Mouse (Mus musculus) thymus, postnatal 10 days (tissue): ENCODE measurements around the gene Neurl4.

Experiments used
- DNase-seq, 2 experiments: peaks; one replicate each; pipeline ENCODE4 v3.0.0; 2021; ENCODE audit warnings: low spot score in 2 of 2

Neurl4 gene

DNA sequence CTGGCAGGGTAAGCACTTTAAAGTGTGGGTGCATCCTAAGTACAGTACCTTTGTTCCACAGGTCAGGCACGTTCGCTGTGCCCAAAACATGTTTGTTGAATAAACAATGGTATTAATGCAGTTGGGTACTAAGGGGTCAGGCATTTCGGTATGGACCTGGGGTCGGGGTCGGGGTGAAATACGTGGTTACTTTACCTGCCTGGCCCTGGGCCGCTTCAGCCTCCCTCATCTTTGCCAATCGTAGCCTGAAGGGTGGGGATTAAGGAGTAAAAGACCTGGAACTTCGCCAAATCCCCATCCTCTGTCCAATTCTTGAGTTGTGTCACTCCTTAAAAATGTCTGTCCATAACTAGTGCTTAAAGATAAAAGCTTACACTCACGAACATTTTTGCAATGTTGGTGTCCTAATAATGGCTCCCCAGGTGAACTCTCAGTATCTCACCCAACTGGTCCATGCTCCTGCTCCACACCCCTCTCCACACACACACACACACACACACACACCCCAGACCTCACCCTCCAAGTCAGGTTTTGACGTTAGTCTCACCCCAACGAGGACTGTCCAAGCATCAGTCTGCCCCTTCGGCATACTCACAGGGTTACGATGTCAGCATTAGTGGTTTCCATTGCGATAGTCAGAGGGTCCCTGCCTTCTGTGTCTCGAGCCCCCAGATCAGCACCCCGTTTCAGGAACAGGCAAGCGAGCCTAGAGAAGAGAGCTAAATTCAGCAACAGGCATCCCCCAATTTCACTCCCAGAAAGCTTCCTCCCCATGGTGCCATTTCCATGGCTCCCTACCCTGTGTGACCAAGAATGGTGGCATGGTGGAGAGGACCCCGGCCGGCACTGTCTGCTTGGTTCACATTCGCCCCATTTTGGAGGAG lies 18.8 kb upstream of the Neurl4 start:
- DNase-seq = no peak

GRCm38 (mm10) chr11:69883066-69883465 lies 17.8 kb upstream of the Neurl4 start:
- peak; percentile 51 to 66 for DNase-seq

DNA sequence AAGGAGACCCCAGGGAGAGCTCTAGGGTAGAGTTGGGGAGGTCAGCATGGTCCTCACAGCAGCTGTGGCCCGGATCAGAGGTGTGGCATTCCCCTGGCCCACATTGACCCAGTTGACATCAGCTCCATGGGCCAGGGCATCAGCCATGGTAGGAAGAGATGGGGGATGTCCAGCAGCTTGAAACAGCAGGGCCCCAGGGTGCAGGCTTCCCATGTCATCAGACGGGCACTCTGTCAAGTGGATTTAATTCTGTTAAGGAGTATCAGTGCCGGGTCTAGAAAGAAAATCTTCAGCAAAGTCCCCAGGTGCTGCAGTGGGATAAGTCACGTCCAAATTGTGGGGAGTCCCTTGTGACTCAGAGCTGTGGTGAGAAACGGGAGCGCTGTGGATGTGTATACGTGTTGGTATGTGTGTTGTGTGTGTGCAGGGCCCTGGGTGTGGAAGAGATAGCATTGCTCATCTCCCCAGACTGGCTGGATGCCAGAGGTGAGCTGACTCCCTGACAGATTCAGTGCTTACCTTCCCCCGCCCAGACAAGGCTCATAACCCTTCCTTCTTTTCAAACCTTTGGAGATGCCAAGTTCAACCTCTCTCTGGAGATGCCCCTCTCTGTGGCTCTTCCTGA lies 17.2 kb upstream of the Neurl4 start:
- DNase-seq = no peak

- DNase-seq = no peak
Observed at GRCm38 (mm10) chr11:69884240-69884639, 16.6 kb upstream of the Neurl4 start.

GRCm38 (mm10) chr11:69884663-69885062 lies 16.2 kb upstream of the Neurl4 start:
- no peak for DNase-seq

DNA sequence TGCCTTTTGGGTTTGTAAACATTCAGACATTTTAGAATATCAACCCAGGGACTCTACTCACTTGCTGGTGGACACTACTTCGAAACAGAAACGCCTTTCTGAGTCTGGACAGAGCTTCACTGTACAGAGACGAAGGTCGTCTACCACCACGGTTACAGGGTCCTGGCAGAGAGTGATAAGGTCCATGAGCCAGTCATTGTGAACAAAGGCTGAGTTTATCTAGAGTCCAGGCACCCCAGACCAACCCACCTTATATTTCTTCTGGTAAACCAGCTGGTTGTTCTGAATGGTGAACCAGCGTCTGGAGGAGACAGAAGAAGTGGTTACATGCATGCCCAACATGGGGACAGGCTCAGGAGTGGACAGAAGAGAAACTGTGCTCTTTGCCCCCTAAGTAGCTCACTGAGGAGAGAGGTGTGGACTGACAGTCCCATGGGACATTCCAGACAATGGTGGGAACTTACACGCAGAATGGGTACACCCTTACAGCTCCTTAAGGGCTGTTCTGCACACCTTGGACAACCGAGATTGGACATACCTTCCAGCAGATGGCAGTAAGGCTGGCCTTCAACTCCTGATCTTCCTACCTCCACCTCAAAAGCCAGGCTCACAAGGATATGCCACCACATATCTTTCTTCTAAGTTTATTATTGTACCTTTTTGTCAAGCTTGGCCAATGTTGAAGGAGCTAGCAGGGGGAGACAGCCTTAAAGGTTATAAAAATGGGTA lies 13.8 kb upstream of the Neurl4 start:
- DNase-seq = no peak

DNA sequence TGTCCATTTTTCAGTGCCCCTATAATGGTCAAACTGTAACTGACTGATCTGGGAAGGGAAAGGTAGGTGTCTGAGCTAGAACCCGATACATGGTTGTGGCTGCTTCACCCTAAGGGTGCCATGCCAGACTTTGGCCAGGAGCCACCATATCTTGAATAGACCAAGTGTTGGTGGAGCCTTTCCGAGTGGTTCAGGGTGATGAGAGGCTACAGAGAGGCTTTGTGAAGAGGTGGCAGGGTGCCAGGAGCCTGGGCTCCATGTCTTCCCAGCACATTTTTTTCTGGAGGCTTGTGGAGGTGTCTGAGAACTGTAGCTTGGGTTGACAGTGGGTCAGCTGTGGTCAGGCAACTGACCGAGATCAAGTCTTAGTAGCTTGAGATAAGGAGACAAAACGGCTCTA lies 9.4 kb upstream of the Neurl4 start:
- no peak for DNase-seq

DNA sequence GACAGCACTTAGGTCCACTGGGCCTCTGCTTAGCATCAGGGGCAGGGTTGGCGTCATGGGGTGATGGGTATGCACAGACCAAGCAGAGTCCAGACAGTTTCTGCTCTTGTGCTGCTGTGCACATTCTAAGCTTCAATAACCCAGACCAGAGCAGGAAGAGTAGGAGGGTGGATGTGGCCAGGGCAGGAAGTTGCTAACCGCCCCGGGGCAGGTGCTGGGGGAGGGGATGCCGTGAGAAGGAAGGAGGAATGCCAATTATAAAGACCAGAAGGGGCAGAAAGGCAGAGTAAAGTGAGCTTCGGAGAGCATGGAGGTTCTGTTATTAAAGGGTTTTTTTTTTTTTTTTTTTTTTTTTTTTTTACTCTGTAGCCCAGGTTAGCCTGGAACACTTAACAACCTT lies 6.2 kb upstream of the Neurl4 start:
- peak; percentile 86 to 90 for DNase-seq

DNA sequence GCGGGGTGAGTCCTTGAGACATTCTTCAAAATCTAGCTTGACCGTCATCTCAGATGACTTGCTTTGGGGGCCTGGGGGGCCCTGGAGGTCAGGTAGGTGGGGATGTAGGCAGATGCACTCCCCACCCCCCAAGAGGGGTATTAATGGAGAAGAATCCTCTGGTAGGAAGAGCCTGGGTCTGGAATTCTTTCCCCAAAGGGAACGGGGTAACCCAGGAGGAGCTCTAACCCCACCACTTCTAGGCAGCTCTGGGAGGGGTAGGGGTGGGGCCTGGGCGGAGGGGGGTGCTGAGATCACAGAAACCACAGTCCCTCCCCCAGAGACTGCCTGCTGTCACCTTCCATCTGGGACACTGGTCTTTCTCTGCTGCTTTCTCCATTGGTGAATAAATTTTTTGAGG lies 5.6 kb upstream of the Neurl4 start, which contains the start of gene Acap1:
TSS of gene Acap1 (minus strand) at position 249 of the 400 bp plus-strand sequence.
- peak; percentile 71 to 76 for DNase-seq

DNA sequence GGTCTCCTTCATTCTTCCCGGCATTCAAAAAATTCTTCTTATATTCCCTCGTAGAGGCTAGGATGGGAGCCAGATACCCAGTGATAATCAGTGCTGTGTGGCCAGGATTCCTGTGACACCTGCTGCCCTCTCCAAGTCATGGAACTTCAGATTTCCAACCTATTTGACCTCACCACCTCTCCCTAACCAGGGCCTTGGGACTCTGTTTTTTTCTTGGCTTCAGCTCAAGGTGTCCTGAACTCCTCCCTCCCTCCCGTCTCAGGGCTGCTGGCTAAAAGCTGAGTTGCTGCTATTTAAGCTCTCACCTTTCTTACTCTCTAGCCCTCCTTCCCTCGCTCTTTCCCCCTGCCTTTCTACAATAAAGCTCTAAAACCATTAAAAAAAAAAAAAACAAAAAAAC lies 1.0 kb upstream of the Neurl4 start:
- DNase-seq = no peak

GRCm38 (mm10) chr11:69901406-69901846 lies 554 bp downstream of the Neurl4 start:
- DNase-seq = peak; percentile 91 to 95

DNA sequence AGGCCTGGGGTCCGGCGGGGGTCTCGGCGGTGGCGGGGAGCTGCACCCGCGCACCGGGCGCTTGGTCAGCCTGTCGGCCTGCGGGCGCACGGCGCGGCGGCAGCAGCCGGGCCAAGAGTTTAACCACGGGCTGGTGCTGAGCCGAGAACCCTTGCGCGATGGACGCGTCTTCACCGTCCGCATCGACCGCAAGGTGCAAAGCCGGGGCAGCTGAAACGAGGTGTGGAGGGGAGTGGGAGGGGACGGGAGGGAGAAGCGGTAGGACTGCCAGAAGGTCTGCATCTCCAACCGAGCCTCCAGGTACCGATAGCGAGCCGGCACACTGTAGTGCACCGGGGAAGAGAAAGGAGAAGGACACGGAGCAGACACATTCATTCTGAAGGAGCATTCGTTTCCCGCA lies 1.1 kb downstream of the Neurl4 start:
- DNase-seq = no peak

DNA sequence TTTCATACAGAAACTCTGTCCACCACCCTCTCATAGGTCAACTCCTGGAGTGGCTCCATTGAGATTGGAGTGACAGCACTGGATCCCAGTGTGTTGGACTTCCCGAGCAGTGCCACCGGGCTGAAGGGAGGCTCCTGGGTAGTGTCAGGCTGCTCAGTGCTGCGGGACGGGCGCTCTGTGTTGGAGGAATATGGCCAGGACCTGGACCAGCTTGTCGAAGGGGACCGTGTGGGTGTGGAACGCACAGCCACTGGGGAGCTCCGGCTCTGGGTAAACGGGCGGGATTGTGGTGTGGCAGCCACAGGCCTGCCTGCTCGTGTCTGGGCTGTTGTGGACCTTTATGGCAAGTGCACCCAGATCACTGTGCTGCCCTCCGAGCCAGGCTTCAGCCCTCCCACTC lies 2.1 kb downstream of the Neurl4 start:
- DNase-seq = no peak

- no peak for DNase-seq
Observed at GRCm38 (mm10) chr11:69904311-69904710, 3.4 kb downstream of the Neurl4 start.

DNA sequence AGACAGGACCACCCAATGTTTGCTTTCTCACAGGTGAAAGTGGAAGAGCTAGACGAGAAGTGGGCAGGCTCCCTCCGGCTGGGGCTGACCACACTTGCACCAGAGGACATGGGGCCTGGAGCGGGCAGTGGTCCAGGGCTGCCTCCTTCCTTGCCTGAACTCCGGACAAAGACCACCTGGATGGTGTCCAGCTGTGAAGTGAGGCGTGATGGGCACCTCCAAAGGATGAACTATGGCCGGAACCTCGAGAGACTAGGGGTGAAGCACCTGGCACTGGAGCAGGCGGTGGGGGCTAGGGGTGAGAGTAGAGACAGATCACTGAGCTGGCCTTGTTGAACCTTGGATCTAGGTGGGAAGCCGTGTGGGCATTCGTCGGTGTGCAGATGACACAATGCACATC lies 7.8 kb downstream of the Neurl4 start:
- DNase-seq = no peak

GRCm38 (mm10) chr11:69909174-69909573 lies 8.3 kb downstream of the Neurl4 start:
- DNase-seq = no peak

GRCm38 (mm10) chr11:69910177-69910576 lies 9.3 kb downstream of the Neurl4 start:
- no peak for DNase-seq

DNA sequence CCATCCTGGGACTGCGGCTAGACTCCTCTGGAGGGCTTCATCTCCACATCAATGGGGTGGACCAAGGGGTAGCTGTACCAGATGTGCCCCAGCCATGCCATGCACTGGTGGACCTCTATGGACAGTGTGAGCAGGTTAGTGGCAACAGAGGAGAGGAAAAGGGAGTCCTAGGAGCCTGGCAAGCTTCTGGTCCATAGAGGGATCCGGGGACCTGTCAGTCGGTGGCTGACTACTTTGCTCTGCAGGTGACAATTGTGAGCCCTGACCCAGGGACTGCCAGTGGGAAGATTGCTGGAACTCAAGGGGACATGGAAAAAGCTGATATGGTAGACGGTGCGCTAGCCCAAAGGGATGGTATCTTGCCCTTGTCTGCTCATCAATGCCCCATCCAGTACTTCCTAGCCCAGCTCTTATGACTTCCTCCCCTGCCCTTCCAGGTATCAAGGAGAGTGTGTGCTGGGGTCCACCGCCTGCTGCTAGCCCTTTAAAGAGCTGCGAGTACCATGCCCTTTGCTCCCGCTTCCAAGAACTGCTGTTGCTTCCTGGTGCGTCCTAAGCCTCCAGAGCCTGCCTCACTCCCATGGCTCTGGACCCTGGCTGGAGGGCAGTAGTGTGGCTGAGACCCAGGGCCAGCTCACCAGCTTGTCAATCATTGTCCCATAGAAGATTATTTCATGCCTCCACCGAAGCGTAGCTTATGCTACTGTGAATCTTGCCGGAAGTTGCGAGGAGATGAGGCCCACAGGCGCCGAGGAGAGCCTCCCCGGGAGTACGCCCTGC lies 10.1 kb downstream of the Neurl4 start:
- no peak for DNase-seq

GRCm38 (mm10) chr11:69911701-69912100 lies 10.8 kb downstream of the Neurl4 start:
- no peak for DNase-seq

- no peak for DNase-seq
Observed at GRCm38 (mm10) chr11:69912716-69913530, 12.1 kb downstream of the Neurl4 start.
